Mouse (Mus musculus) T-helper 17 cell (primary cell): ENCODE measurements around the gene Rundc3a.

Experiments used
- in situ Hi-C, 2 experiments: fragments of 300-600 bp; cut with MboI, MseI; formaldehyde crosslinking; loops; 1 replicate in 1 of 2; 2 replicates in 1 of 2; pipeline ENCODE4 v1.15.1; 2025; ENCODE audit warnings: high pct_unique_total_duplicates in 2 of 2

Gene Rundc3a

GRCm38 (mm10) chr11:102432115-102432843 lies 39.1 kb downstream of the Rundc3a start:
- in situ Hi-C loops: loop anchor here (5.0 to 10.0 kb wide), 2 partner anchors 120 to 137 kb away; partner anchors contain the start of gene Atxn7l3 (in 1 of the 2)

GRCm38 (mm10) chr11:102432896-102433295 lies 39.7 kb downstream of the Rundc3a start:
- in situ Hi-C loops: loop anchor here (5.0 to 10.0 kb wide), 2 partner anchors 121 to 138 kb away; partner anchors contain the start of gene Atxn7l3 (in 1 of the 2)

GRCm38 (mm10) chr11:102433866-102434265 lies 40.7 kb downstream of the Rundc3a start:
- in situ Hi-C loops: loop anchor here (5.0 to 10.0 kb wide), 2 partner anchors 122 to 139 kb away; partner anchors contain the start of gene Atxn7l3 (in 1 of the 2)

GRCm38 (mm10) chr11:102434406-102434805 lies 41.2 kb downstream of the Rundc3a start:
- in situ Hi-C loops: loop anchor here (5.0 to 10.0 kb wide), 2 partner anchors 122 to 140 kb away; partner anchors contain the start of gene Atxn7l3 (in 1 of the 2)

GRCm38 (mm10) chr11:102434816-102435705 lies 41.9 kb downstream of the Rundc3a start:
- in situ Hi-C loops: loop anchor here (5.0 to 10.0 kb wide), 2 partner anchors 123 to 140 kb away; partner anchors contain the start of gene Atxn7l3 (in 1 of the 2)

- in situ Hi-C loops: loop anchor here in 1 of 2 experiments (10.0 kb wide), 1 partner anchor 141 kb away; the partner anchor contains the start of gene Atxn7l3
These were observed 42.7 kb downstream of the Rundc3a start for GRCm38 (mm10) chr11:102435754-102436470.

GRCm38 (mm10) chr11:102436471-102436790 lies 43.2 kb downstream of the Rundc3a start:
- in situ Hi-C loops: loop anchor here in 1 of 2 experiments (10.0 kb wide), 1 partner anchor 142 kb away; the partner anchor contains the start of gene Atxn7l3

GRCm38 (mm10) chr11:102437120-102438061 lies 44.2 kb downstream of the Rundc3a start:
- in situ Hi-C loops: loop anchor here in 1 of 2 experiments (10.0 kb wide), 1 partner anchor 143 kb away; the partner anchor contains the start of gene Atxn7l3

- in situ Hi-C loops: loop anchor here in 1 of 2 experiments (10.0 kb wide), 1 partner anchor 144 kb away; the partner anchor contains the start of gene Atxn7l3
These were observed 45.2 kb downstream of the Rundc3a start for GRCm38 (mm10) chr11:102438212-102439092.

- in situ Hi-C loops: loop anchor here in 1 of 2 experiments (10.0 kb wide), 1 partner anchor 145 kb away; the partner anchor contains the start of gene Atxn7l3
These were observed 46.2 kb downstream of the Rundc3a start for GRCm38 (mm10) chr11:102439093-102440082.

GRCm38 (mm10) chr11:102440255-102440654 lies 47.1 kb downstream of the Rundc3a start:
- in situ Hi-C loops: no loop called here

- in situ Hi-C loops: no loop called here
These were observed 48.2 kb downstream of the Rundc3a start for GRCm38 (mm10) chr11:102441434-102441833.

GRCm38 (mm10) chr11:102442089-102442488 lies 48.9 kb downstream of the Rundc3a start:
- in situ Hi-C loops: no loop called here

GRCm38 (mm10) chr11:102443740-102444139 lies 50.5 kb downstream of the Rundc3a start:
- in situ Hi-C loops: no loop called here

- in situ Hi-C loops: no loop called here
These were observed 51.1 kb downstream of the Rundc3a start for GRCm38 (mm10) chr11:102444321-102444720.

GRCm38 (mm10) chr11:102444781-102445180 lies 51.6 kb downstream of the Rundc3a start:
- in situ Hi-C loops: no loop called here

GRCm38 (mm10) chr11:102445264-102445890 lies 52.2 kb downstream of the Rundc3a start:
- in situ Hi-C loops: no loop called here
